Mouse (Mus musculus) adrenal gland, postnatal 10 days (tissue): Measurements from ENCODE around the gene Uncx. TPM values are rescaled to one million over a fixed set of nuclear protein-coding genes. Genes with fewer than 3 reads are reported as not detected.
"Not testable (repeated sequence)": the region's sequence is repeated elsewhere in the genome, so short reads cannot be mapped to it uniquely, and the experiment has no call there.

Experiments used
- DNase-seq: peaks from one replicate; pipeline ENCODE4 v3.0.0; 2021; ENCODE audit warnings: mixed read lengths
- total RNA-seq, 2 experiments: library from RNA; stranded (reverse); gene quantifications; 2 replicates each; pipeline ENCODE4 v1.2.3; 2021

Gene Uncx
- total RNA-seq, 2 experiments from 2014 or later, result not detected

DNA sequence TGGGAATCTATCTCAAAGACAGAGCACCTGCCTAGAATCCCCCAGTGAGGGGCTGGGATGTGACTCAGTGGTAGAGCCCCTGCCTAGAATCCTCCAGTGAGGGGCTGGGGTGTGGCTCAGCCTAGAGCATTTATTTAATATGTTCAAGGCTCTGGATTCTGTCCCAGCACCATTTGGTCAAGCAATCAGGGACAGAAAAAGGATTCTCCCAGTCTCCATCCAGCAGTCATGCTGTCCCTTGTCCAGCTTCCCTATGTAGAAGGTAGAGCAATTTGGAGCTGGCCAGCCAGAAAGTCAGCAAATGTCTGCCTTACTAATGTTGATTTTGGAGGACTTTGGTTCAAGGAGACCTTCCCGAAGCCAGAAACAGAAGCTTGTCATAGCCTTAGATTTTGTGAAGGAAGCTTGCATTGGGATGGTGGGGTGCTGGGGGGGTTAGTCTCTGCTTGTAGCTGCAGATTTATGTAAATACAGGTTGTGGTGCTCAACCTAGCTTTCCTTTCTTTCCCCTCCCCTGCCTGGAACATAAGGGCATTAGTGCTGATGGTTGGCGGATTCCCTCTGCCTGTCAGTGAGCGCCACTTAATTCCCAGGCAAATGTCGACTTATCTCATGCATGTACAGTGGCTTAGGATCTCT, 18.2 kb downstream of the Uncx start:
- DNase-seq, result no peak

DNA sequence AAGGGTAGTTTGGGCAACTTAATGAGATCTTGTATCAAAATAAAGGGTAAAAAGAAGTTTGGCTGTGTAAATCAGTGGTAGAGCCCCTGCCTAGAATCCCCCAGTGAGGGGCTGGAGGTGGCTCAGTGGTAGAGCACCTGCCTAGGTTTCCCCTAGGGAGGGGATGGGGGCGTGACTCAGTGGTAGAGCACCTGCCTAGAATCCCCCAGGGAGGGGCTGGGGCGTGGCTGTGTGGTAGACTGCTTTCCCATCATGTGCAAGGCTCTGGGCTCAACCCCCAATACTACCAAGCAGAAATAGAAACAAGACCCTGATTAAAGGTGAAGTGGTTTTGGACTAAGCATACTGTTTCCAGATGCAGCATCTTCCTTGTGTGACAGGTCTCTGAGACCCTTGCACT, 21.4 kb downstream of the Uncx start:
- no peak for DNase-seq

DNA sequence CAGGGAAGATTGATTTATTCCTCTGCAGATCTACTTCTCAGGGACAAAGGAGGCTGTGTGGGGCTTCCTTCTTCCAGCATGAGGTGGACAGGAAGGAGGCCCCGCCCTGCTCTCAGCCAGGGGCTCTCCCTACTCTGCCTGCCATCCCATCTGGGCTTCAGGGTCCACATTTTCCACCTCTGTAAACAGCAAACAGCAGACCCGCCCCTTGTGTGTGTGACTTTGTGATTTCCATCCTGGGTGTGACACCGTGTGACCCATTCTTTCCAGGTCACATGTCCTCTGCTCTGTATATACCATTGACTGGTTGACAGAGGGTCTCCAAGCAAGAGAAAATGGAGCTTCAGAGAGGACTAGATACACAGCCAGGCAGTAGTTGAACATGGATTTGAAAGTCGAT, 22.2 kb downstream of the Uncx start:
- no peak for DNase-seq

DNA sequence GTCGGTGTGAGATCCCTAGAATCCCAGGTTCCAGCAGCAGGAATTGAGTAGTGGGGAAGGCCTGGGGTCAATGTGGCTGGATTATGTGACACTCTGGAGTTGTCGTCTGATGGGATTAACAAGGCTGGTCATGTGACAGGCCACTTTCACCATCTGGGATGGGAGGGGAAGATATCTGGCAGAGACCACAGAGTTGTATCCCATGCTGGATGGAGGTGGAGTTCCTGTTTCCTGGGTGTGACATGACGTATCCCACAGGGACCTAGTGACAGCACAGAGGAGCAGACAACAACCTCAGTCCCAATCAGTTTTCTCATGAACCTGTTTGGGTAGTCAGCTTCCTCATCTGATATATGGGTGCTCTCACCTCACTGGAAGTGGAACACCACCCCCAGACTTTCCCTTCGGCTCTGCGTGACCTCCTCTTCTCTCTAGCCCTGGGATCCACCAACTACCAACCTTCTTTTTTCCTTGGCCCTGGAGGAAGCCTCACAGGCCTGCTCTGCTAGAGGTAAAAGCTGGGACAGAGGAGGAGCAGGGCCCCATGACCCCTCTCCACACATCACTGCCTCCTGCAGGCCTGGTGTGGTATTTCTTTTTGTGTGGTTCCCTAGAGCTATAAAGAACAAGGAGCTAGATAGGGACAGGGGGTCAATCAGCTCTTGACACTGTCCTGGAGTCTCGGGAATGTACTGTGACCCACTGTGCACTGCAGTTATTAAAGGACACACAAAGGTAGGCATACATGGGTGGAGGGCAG, 23.5 kb downstream of the Uncx start:
- no peak for DNase-seq

DNA sequence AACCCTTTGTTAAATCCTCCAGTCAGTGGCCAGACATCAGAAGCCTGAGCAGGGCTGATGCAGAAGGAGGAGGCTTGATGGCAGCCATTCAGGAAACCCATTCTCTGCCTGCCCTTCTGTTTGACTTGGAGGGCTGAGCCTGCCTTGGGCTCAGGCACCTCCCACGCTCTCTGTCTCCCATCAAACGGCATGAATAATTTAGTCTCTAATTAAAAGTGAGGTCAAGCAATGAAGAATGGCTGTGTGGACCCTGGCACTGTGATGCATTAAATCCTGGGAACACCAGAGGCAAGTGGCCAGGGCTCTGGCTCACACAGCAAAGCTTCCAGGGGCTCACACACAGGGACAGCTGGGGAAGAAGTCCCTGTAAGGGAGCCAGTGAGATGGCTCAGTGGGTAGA, 24.8 kb downstream of the Uncx start:
- DNase-seq, result no peak

DNA sequence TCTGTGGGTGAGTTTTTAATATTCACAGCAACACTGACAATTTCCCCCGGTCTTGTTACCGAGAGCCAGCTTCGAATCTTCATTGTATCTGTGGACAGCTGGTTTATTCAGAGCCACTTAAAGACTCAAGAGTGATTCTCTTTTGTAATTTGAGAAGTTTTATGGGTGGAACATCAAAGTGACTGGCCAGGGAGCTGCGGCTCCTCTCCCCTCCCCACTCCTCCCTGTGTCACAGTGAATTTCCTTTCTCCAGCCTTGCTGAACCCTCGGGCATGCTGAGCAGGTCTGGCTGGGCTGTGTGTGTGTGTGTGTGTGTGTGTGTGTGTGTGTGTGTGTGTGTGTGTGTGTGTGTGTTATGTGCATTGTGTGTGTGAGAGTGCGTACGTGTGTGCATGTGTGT, 29.2 kb downstream of the Uncx start:
- no peak for DNase-seq

DNA sequence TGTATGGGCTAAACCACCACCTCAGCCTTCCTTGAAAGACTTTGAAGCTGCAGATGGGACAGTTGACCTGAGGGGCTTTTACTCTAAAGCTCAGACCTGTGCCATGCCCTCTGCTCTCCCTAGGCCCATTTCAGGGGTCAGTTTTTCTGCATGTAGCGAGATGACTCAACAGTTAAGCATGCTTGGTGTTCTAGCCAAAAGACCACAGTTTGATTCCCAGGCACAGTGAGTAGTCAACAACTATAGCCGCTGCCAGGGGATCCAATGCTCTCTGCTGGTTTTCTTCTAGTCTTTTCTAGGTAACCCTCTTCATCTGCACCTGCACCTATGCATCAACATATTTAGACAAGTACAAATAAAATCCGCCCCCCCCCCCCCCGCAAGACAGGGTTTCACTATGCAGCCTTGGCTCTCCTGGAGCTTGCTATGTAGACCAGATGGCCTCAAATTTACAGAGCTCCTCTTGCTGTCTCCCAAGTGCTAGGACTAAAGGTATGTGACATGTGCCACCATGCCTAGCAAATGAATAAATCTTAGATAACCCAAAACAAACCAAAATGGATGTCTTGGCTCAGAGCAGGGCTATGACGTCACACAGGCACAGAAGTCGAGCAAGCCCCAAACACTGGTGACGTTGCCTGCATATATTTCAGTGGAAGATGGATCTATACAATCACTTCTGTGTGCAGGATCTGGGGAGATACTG, 30.5 kb downstream of the Uncx start:
- no peak for DNase-seq

DNA sequence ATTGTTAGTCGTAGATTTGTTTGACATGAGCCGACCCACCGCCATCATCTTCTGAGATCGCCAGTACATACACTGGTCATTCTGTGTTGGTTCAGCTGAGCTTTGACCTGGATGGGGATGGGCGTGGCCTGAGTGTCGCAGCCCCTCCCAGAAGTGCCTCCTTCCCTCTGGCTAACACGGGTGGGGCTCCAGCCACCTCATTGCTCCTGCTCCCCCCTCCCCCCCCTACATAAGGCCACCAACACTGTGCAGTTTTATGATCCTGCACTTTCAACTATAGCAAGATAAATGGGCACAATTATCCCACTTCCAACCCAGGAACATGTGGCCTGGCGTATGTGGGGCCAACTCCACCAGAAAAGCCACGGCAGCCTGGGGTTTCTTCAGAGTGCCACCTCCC, 31.8 kb downstream of the Uncx start:
- DNase-seq, result no peak

DNA sequence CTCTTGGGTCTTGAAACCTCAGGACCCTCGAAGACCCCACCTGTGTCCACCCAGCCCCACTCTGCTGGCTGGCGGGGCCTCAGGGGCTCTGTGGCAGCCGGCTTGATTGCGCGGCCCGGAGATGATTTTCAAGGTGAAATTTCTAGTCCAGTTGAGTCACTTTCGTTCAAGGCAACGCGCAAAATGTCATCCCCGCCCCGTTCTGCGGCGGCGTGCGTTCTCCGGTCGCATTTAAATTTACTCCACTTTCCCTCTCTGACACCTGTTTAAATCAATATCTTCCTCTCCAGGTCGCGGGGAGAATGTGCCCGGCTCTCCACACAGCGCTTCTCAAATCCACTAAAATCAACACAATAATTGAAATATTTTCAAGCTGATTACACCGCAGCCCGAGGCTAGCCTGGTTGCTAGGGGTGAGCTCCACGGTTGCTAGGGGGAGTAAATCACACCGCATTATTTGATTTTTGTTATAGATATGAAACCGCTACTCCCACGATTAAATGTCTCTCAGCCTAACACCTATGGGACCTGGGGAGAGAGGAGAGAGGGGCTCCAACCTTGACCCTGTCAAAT, 37.0 kb downstream of the Uncx start:
- peak; percentile 72 for DNase-seq

DNA sequence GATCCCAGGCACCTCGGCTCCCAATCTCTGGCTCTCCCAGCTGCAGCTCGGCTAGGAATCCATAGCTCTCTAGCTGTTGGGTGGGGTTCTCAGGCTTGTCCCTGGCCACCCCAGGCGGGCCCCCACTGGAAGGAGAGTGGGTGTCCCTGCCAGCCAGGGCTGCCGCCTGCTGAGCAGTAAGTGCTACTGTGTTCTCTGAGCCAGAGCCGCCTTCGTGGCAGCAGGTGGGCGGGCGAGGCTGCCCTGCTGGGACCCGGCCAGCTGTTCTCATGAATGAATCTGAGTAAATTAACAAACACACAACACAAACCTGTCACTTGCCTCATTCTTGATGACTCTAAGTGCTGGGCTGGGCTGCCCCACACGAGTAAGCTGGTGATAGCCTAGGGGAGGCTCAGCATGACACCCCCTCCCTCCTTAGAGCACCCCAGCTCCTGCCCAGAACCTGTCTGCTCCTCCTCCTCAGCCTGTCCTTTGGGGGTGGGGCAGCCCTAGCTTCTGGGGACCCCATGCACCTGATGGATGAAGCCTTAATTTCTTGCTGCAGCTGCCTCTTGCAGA, 38.1 kb downstream of the Uncx start:
- no peak for DNase-seq

DNA sequence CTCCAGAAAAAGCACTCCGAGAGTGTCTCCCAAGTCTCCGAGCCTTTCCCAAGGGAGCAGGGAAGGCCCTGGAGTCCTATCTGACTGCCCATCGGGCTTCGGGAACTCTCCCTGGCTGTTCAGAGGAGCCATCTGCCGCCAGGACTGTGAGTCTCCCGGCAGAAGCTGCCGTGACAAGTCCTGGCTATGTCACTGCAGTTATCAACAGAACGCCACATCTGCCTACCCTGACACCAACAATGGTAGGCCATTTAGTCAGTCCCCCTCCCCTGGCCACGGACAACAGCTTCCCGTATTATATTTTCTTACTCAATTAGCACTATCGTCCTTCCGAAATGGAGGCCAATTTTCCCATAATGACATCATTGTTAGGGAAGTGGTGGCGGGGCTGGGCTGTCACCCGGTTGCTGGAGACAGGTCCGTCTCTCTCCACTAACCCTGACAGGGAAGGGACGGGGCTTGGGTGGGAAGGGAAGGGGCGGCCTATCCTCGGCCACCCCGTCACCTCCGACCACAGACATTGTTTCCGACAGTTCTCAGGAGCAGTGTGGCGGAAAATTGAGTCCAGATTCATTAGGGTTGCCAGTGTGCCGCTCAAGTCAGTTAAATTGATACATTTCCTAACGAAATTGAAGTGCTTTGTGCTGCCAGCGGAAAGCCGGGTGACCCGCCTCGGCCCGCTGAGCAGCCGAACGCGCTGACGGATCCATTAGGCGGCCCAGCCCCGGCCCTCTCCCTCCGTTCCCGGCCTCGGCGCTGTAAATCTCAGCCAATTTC, 41.9 kb downstream of the Uncx start:
- no peak for DNase-seq

DNA sequence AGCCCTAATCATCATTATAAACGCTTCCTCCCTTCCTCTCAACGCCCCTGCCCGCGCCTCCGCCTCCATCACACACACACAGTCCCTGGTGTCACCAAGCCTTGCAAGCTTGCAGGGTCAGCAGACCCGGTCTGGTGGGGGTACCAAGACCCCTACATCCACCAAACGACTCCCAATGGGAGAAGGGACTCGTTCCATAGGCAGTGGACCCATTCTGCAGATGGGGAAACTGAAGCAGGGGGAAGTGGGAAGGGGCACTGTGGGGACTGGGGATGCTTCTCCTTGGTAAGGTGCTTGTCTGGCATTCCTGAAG, 42.4 kb downstream of the Uncx start:
- no peak for DNase-seq

DNA sequence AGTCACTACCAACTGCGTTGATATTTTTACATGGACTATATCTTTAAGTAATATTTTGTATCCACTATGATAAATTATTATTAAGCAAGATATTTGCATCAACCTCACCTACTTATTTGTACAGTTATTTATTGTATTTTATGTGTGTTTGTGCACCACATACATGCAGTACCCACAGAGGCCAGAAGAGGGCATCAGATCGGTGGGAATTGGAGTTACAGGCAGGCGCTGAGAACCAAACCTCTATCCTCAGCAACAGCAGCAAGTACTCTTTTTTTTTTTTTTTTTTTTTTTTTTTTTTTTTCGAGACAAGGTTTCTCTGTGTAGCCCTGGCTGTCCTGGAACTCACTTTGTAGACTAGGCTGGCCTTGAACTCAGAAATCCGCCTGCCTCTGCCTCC, 44.2 kb downstream of the Uncx start:
- not testable (repeated sequence) for DNase-seq

DNA sequence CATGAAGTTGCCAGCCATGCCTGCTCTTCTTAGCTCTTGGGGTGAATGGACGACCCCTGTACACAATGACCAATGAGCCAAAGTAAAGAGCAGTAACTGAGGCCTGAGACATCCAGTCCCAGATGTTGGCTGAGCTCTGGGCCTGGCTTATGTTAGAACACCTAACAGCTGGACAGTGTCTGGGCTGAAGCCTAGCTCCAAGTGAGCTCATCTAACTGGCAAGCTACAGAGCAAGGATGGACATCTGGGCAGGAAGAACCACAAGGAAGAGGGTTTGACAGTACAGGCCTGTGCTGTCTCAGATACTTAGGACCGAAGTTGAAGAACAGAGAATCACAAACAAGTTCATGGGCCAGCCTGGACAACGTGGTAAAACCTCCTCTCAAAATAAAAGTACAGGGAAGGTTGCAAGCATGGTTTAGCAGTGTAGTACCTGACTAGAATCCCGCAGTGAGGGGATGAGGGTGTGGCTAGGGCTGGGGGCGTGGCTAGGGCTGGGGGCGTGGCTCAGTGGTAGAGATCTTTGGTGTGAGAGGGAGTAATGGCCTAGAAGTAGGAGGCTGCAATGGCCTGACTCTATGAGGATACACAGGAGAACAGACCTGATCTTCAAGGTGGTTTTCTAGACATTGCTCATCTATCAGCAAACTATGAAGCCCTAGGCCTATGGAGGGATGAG, 47.5 kb downstream of the Uncx start:
- DNase-seq, result not testable (repeated sequence)

DNA sequence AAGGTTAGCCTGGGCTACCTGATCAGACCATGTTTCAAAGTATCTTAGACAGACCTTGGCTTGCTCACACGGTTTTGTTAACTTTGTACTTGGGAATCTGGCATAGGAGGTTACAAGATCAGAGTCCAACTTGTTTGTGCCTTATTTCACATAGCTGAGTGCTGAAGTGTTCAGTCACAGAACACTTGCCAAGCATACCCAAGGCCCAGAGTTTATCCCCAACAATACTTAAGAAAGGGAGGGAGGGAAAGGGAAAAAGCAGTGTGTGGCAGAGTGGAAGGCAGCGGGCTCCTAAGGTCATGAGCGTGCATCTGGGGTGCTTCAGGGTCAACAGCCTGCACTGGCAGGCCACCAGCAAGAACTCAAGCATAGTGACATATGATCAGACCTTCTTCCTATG, 48.7 kb downstream of the Uncx start:
- DNase-seq, result no peak

DNA sequence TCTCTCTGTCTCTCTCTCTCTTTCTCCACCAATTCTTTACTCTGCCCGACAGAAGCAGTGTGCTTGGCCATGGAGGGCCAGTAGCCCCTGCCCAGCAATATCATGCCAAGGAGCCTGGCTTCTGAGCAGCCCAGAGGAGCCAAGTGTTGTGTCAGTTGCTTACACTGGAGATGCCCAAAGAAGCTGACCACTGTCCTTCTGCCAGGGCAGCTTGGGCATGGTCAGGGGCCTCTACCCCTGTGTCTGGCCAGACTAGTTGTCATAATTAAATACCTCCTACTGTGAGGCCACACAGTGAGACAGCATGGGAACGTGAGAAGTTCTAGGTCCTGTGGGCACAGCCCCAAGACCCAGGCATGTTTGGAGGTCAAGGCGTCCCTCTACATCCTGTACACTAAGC, 49.6 kb downstream of the Uncx start:
- no peak for DNase-seq

DNA sequence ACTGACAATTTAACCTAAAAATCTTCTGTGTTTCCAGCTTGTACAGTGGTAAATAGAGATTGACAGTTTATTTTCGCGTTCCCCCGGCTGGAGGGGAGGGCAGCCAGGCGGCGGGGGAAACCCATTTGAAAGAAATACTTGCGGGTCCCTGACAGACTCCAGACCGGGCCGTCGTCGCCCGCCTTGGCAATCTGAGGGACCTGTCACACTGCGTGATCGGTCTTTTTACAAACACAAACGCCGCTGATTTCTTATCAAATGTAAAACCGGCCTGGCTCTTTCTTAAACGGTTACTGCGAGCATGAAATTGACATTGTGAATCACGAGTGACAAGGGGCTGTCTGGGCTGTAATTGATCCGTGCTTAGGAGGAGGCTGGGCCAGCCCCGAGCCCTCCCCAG, 50.5 kb downstream of the Uncx start:
- DNase-seq, result no peak

DNA sequence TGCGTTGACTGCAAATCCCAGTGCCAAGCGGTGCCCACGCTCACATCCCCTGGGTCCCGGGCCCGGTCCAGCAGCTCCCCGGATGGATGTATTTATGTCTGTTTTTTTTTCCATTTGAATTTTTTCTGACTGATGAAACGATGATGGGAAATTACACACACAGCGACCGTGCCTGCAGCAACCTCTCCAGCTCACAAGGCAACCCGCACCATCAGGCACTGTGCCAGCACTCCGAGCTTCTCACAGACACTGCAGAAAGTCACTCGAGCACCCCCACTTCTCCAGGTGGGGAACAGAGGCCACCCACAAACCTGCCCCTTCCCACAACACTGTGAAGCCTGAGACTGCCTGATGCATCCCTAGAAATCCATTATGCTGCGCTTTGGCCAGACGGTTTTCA, 51.7 kb downstream of the Uncx start:
- DNase-seq, result no peak
